Mouse (Mus musculus) intestine, embryonic 16.5 days (tissue): ENCODE measurements around the gene Slc39a1. TPM values are rescaled to one million over a fixed set of nuclear protein-coding genes. Genes with fewer than 3 reads are reported as not detected.

Experiments used
- ATAC-seq: fragments of 200-750 bp; cut with Nextera tagmentation; 2 replicates; pipeline ENCODE4 v1.8.0; 2017; ENCODE audit warnings: moderate TSS enrichment, moderate library complexity
- H3K27ac ChIP-seq: fragments of 300-500 bp; sonication (generic); 2 replicates; pipeline ENCODE4 v1.5.1; 2014; ENCODE audit warnings: mild to moderate bottlenecking, low read length
- H3K27me3 ChIP-seq: fragments of 300-500 bp; sonication (generic); replicated peaks from 2 replicates; pipeline ENCODE4 v1.6.1; 2014; ENCODE audit warnings: low read length, control low read depth, mixed read lengths; ENCODE audit not compliant: control insufficient read depth, insufficient read depth
- H3K36me3 ChIP-seq: fragments of 300-500 bp; sonication (generic); 2 replicates; pipeline ENCODE4 v1.6.1; 2014; ENCODE audit warnings: low read length, control low read depth; ENCODE audit not compliant: control insufficient read depth, insufficient read depth
- H3K4me1 ChIP-seq: fragments of 300-500 bp; sonication (generic); 2 replicates; pipeline ENCODE4 v1.6.1; 2014; ENCODE audit warnings: low read length, control low read depth, mixed read lengths; ENCODE audit not compliant: control insufficient read depth, insufficient read depth
- H3K4me2 ChIP-seq: fragments of 300-500 bp; sonication (generic); 2 replicates; pipeline ENCODE4 v1.6.1; 2014; ENCODE audit warnings: low read depth, low read length, control low read depth
- H3K4me3 ChIP-seq: fragments of 300-500 bp; sonication (generic); 2 replicates; pipeline ENCODE4 v1.5.1; 2014; ENCODE audit warnings: mild to moderate bottlenecking, low read length
- H3K9ac ChIP-seq: fragments of 300-500 bp; sonication (generic); 2 replicates; pipeline ENCODE4 v1.6.1; 2014; ENCODE audit warnings: low read depth, low read length
- H3K9me3 ChIP-seq: fragments of 300-500 bp; sonication (generic); 2 replicates; pipeline ENCODE4 v1.6.1; 2016; ENCODE audit warnings: low read length, control low read depth; ENCODE audit not compliant: control insufficient read depth
- WGBS: fragments of 180-500 bp; shearing (Covaris S2); extraction: QIAGEN DNeasy Blood & Tissue Kit; methylation state at CpG from one replicate; pipeline ENCODE4 v1.1.7; 2014; 5-methylcytosine and 5-hydroxymethylcytosine counted together
- polyA plus RNA-seq: library from polyadenylated mRNA; unstranded; fragments of >200 nt; fragmentation: Nextera tagmentation; extraction: Ambion mirVana; gene quantifications from 2 replicates; pipeline ENCODE4 v1.2.1, GENCODE M21; 2015

Slc39a1 gene
- polyA plus RNA-seq, 1 experiment from 2014 or later: 94.5 TPM

- Histone ChIP-seq H3K9ac (no peak overlapping the region), H3K36me3 (peaks cover 22% of the 10 kb centered on the region), H3K4me3 (no peak overlapping the region), H3K9me3 (no peaks in the 10 kb centered on the region), H3K4me1 (peaks cover 11% of the 10 kb centered on the region), H3K4me2 (no peak overlapping the region), H3K27ac (no peak overlapping the region), H3K27me3 (no peaks in the 10 kb centered on the region)
- ATAC-seq: no peak
- WGBS: 82% methylated on average over 4 of the region's 4 CpGs
Observed at GRCm38 (mm10) chr3:90258521-90258920, 10.5 kb downstream of the Slc39a1 start.

GRCm38 (mm10) chr3:90263121-90263771, 15.3 kb downstream of the Slc39a1 start:
- H3K4me2 ChIP-seq: no peak overlapping the region
- 91% methylated on average over 5 of the region's 5 CpGs for WGBS
- peaks cover 24% of the 10 kb centered on the region for H3K36me3 ChIP-seq
- no peaks in the 10 kb centered on the region for H3K27me3 ChIP-seq
- no peaks in the 10 kb centered on the region for H3K9me3 ChIP-seq
- H3K4me3 ChIP-seq: no peak overlapping the region
- peaks cover 7% of the 10 kb centered on the region for H3K4me1 ChIP-seq
- ATAC-seq: no peak
- no peak overlapping the region for H3K9ac ChIP-seq
- no peak overlapping the region for H3K27ac ChIP-seq

- Histone ChIP-seq H3K4me3 (peak overlapping the region; percentile 83), H3K9ac (peak overlapping the region; percentile 89), H3K4me1 (peaks cover 8% of the 10 kb centered on the region), H3K36me3 (peaks cover 24% of the 10 kb centered on the region), H3K4me2 (peak overlapping the region; percentile 85), H3K9me3 (no peaks in the 10 kb centered on the region), H3K27me3 (no peaks in the 10 kb centered on the region), H3K27ac (peak overlapping the region; percentile 98; the same call in 1 of the 2 replicates)
- ATAC-seq: no peak
- 36% methylated on average over 10 of the region's 10 CpGs for WGBS
Observed at GRCm38 (mm10) chr3:90264687-90265033, 16.7 kb downstream of the Slc39a1 start.

- H3K36me3 ChIP-seq: peaks cover 18% of the 10 kb centered on the region
- H3K9me3 ChIP-seq: no peaks in the 10 kb centered on the region
- peak within 1 kb of the TSS; percentile 98 for H3K27ac ChIP-seq
- H3K27me3 ChIP-seq: no peaks in the 10 kb centered on the region
- peak within 1 kb of the TSS; percentile 83 for H3K4me3 ChIP-seq
- WGBS: under 1% methylated on average over 76 of the region's 87 CpGs
- peak within 1 kb of the TSS; percentile 85 for H3K4me2 ChIP-seq
- H3K9ac ChIP-seq: peak within 1 kb of the TSS; percentile 89
- peaks cover 8% of the 10 kb centered on the region for H3K4me1 ChIP-seq
- peak; percentile 97 for ATAC-seq
Observed at GRCm38 (mm10) chr3:90265034-90265931, 17.3 kb downstream of the Slc39a1 start, which contains the start of gene Dennd4b. TSS of gene Dennd4b (plus strand) at chr3:90265185.

GRCm38 (mm10) chr3:90265932-90266741, 18.2 kb downstream of the Slc39a1 start:
- H3K4me2 ChIP-seq: peak overlapping the region; percentile 85
- peak overlapping the region; percentile 89 for H3K9ac ChIP-seq
- no peak for ATAC-seq
- H3K36me3 ChIP-seq: peaks cover 11% of the 10 kb centered on the region; the same call in 1 of the 2 replicates
- 25% methylated on average over 16 of the region's 16 CpGs for WGBS
- H3K27me3 ChIP-seq: no peaks in the 10 kb centered on the region
- H3K9me3 ChIP-seq: no peaks in the 10 kb centered on the region
- H3K27ac ChIP-seq: peak overlapping the region; percentile 98
- H3K4me3 ChIP-seq: peak overlapping the region; percentile 83
- H3K4me1 ChIP-seq: peaks cover 8% of the 10 kb centered on the region

GRCm38 (mm10) chr3:90266901-90267775, 19.2 kb downstream of the Slc39a1 start:
- no peak for ATAC-seq

GRCm38 (mm10) chr3:90268190-90268589, 20.2 kb downstream of the Slc39a1 start:
- H3K4me1 ChIP-seq: peaks cover 8% of the 10 kb centered on the region
- H3K36me3 ChIP-seq: 0 out of 2 replicates have a peak, but pooled peaks cover 6% of the 10 kb centered on the region
- H3K27me3 ChIP-seq: no peaks in the 10 kb centered on the region
- H3K4me3 ChIP-seq: no peak overlapping the region
- no peak overlapping the region for H3K9ac ChIP-seq
- ATAC-seq: no peak
- no peak overlapping the region for H3K4me2 ChIP-seq
- H3K27ac ChIP-seq: no peak overlapping the region
- WGBS: 95% methylated on average over 11 of the region's 11 CpGs
- H3K9me3 ChIP-seq: no peaks in the 10 kb centered on the region

More at GRCm38 (mm10) chr3:90266901-90267775, 19.2 kb downstream of the Slc39a1 start:
- WGBS: 91% methylated on average over 20 of the region's 20 CpGs
- Histone ChIP-seq H3K9ac (no peak overlapping the region; the same call in 1 of the 2 replicates), H3K4me2 (no peak overlapping the region), H3K4me1 (peaks cover 8% of the 10 kb centered on the region), H3K9me3 (no peaks in the 10 kb centered on the region), H3K4me3 (no peak overlapping the region), H3K27me3 (no peaks in the 10 kb centered on the region), H3K36me3 (peaks cover 11% of the 10 kb centered on the region; the same call in 1 of the 2 replicates), H3K27ac (no peak overlapping the region)

GRCm38 (mm10) chr3:90268971-90269370, 21.0 kb downstream of the Slc39a1 start:
- H3K4me2 ChIP-seq: no peak overlapping the region
- no peaks in the 10 kb centered on the region for H3K9me3 ChIP-seq
- no peaks in the 10 kb centered on the region for H3K27me3 ChIP-seq
- no peak overlapping the region for H3K27ac ChIP-seq
- no peak overlapping the region for H3K4me3 ChIP-seq
- 90% methylated on average over 16 of the region's 16 CpGs for WGBS
- H3K9ac ChIP-seq: no peak overlapping the region
- H3K36me3 ChIP-seq: no peaks in the 10 kb centered on the region
- no peak for ATAC-seq
- H3K4me1 ChIP-seq: peaks cover 8% of the 10 kb centered on the region
